Mouse (Mus musculus) erythroblast, embryonic 14.5 days (primary cell): ENCODE measurements at regions not wholly inside any gene's neighbourhood (a gene's known extent, or its start where the extent isn't known, plus 50 kb on each side); places are given as distances from the start of the nearest gene placed in this dataset.

ENCODE experiments used
- GATA1 ChIP-seq: IDR thresholded peaks from 2 replicates; pipeline ENCODE4 v1.6.1; 2012; ENCODE audit warnings: low read length, inconsistent platforms, mixed read lengths
- TAL1 ChIP-seq: IDR thresholded peaks from 3 replicates; pipeline ENCODE4 v1.6.1; 2012; ENCODE audit warnings: low read length, inconsistent platforms, mixed read lengths

DNA sequence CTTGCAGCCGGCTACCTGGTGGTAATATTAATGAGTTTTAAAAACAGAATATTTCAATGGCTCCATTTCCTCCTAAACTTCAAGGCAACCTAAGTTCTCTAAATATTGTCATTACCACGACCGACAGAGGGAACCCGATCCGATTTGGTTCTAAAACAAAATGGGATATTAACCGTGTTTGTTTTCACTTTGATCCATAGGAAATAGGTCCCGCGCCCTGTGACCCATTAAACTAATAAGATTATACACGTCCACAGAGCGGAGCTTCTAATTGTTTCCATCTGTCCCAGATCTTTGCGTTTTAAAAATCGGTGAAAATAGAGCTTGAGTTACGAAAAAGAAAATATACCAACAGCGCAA, 254.8 kb upstream of the Nfe2l3 start:
- TF ChIP-seq GATA1: no peak
- TF ChIP-seq TAL1: no peak
